Mouse (Mus musculus): ENCODE results near the gene Igfn1.

GRCm38 (mm10) chr1:136050312-136051012 lies 44.3 kb upstream of the Igfn1 start, which contains the start of gene Ascl5:
- TF ChIP-seq CTCF (IDR thresholded peaks at IDR 0.05; ENCODE audit: borderline replicate concordance, control insufficient read depth, extremely low read depth, insufficient read depth, low read length, poor library complexity) (no peak), POLR2A (IDR thresholded peaks at IDR 0.05; ENCODE audit: control insufficient read depth, extremely low read depth, insufficient read depth, low read length, poor library complexity) (no peak)
